ENCODE assay signal across 10 mouse cellular contexts in the genomic region with DNA sequence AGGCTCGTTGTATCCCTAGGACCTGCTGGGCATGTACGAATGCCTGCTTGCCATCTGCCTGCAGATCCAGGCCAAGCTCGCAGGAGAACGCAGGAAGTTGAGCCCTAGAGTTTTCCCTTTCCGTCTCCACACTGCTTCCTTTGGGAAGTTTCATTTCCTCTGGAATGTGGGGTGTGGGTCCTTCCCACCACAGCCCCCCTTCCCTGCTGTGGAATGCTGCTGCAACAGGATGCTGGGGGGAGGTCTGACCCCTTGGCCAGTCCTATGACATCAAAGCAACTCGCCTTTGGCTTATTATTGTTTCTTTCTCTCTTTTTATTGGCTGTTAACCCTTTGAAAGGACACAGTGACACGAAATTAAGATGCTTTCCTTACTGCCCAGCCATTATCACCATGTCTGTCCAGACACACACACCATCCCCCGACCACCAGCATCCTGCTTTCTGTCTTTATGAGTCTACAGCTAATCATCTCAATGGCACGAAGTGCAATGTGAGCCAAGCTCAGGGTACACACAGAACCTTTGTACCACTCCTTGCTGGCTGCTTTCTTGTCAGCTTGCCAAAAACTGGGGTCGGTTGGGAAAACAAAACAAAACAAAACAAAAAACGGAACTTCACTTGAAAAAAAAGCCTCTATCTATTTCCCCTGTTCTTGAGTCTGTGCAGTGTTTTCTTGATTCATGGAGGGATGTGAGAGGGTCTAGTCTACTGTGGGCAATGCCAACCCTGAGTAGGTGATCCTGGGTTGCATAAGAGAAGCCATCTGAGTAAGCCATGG.
A peak's percentile ranks its signal among the peaks of the same experiment; 100 is the strongest.
DNase-seq lines count a peak whose midpoint lies in the region; ATAC-seq and TF ChIP-seq lines count a peak whose summit lies in the region.
"Had no signal": no experiment of that assay in that cellular context is flagged by ENCODE, and none has a peak within 500 bp of the region (broad histone marks: within the 10 kb centered on the region; RNA-seq: fewer than 3 reads in every experiment).

No protein-coding gene starts in this region.

- peak overlapping the region; percentile 71 for H3K27ac ChIP-seq in lung, embryonic 15.5 days
- H3K27ac ChIP-seq in heart, adult 2 months: peak overlapping the region; percentile 64
- H3K27ac ChIP-seq in kidney, adult 2 months (ENCODE audit: insufficient read depth, low read depth, low read length): peak overlapping the region; percentile 58; the same call in 1 of the 2 replicates
- no peak overlapping the region; the same call in 1 of the 2 replicates for H3K27ac ChIP-seq in forebrain, embryonic 15.5 days (replicated peaks)

- intact Hi-C loops in heart, adult 2 months (cut with DNase I): no loop called here

- TF ChIP-seq POLR2A in heart, adult 2 months (IDR thresholded peaks at IDR 0.05; ENCODE audit: insufficient read depth, low read depth, low read length): no peak
- no peak for TF ChIP-seq POLR2A in kidney, adult 2 months (IDR thresholded peaks at IDR 0.05; ENCODE audit: low read depth, low read length)

- H3K79me2 ChIP-seq in heart, adult 2 months (replicated peaks; ENCODE audit: control insufficient read depth, insufficient read depth, low read length): no peaks in the 10 kb centered on the region

- WGBS in lung, embryonic 15.5 days: 20% methylated on average over 11 of the region's 11 CpGs
- WGBS in heart, adult 2 months: 34% methylated on average over 11 of the region's 11 CpGs
- 22% methylated on average over 11 of the region's 11 CpGs for WGBS in kidney, adult 2 months
- 36% methylated on average over 11 of the region's 11 CpGs for WGBS in forebrain, embryonic 15.5 days

- H3K27me3 ChIP-seq in lung, embryonic 15.5 days: no peaks in the 10 kb centered on the region
- no peaks in the 10 kb centered on the region for H3K27me3 ChIP-seq in heart, adult 2 months (ENCODE audit: control insufficient read depth, insufficient read depth, low read length)
- no peaks in the 10 kb centered on the region for H3K27me3 ChIP-seq in kidney, adult 2 months (replicated peaks; ENCODE audit: control insufficient read depth, insufficient read depth, low read length)
- H3K27me3 ChIP-seq in forebrain, embryonic 15.5 days: no peaks in the 10 kb centered on the region
- H3K27me3 ChIP-seq: Patski had no signal

- no peaks in the 10 kb centered on the region for H3K9me3 ChIP-seq in lung, embryonic 15.5 days
- H3K9me3 ChIP-seq in forebrain, embryonic 15.5 days: no peaks in the 10 kb centered on the region

- ATAC-seq in lung, embryonic 15.5 days (ENCODE audit: borderline replicate concordance, extremely low read depth, low FRiP score, low TSS enrichment): peak; percentile 62; the same call in 1 of the 2 replicates
- ATAC-seq in forebrain, embryonic 15.5 days (replicated peaks): no peak
- ATAC-seq: Patski had no signal

- 0 out of 2 replicates have a peak, but pooled peaks have one; percentile 38 for TF ChIP-seq EP300 in heart, adult 2 months (IDR thresholded peaks at IDR 0.05; ENCODE audit: insufficient read depth, low read depth, low read length)

- no peak for DNase-seq in lung, postnatal 25 days (ENCODE audit: low spot score)
- peak in 1 of 2 experiments; percentile 32 for DNase-seq in heart, adult 2 months
- DNase-seq in kidney, adult 2 months: peak; percentile 60
- peak; percentile 66 for DNase-seq in mesoderm, embryonic 11.5 days (ENCODE audit: low read depth, low spot score)
- no peak for DNase-seq in layer of hippocampus, adult 11-12 months (ENCODE audit: low spot score)
- no peak for DNase-seq in testis, postnatal 14 days (ENCODE audit: low spot score)
- DNase-seq: right cerebral cortex, postnatal 4 days had no signal

- peak overlapping the region; percentile 1; the same call in 1 of the 2 replicates for H3K4me2 ChIP-seq in lung, embryonic 15.5 days
- H3K4me2 ChIP-seq in forebrain, embryonic 15.5 days (replicated peaks): no peak overlapping the region

- no peaks in the 10 kb centered on the region for H3K36me3 ChIP-seq in lung, embryonic 15.5 days
- no peaks in the 10 kb centered on the region for H3K36me3 ChIP-seq in heart, adult 2 months (ENCODE audit: control insufficient read depth, insufficient read depth, low read length)
- H3K36me3 ChIP-seq in kidney, adult 2 months (ENCODE audit: control insufficient read depth, insufficient read depth, low read length): no peaks in the 10 kb centered on the region
- no peaks in the 10 kb centered on the region for H3K36me3 ChIP-seq in forebrain, embryonic 15.5 days

- H3K4me3 ChIP-seq in lung, embryonic 15.5 days: no peak overlapping the region
- H3K4me3 ChIP-seq in heart, adult 2 months: no peak overlapping the region
- no peak overlapping the region for H3K4me3 ChIP-seq in kidney, adult 2 months (ENCODE audit: insufficient read depth, low read depth, low read length)
- H3K4me3 ChIP-seq in forebrain, embryonic 15.5 days: no peak overlapping the region

- H3K4me1 ChIP-seq in lung, embryonic 15.5 days: peaks cover 33% of the 10 kb centered on the region
- peaks cover 15% of the 10 kb centered on the region for H3K4me1 ChIP-seq in heart, adult 2 months (ENCODE audit: control insufficient read depth, insufficient read depth, low read length)
- peaks cover 11% of the 10 kb centered on the region; the same call in 1 of the 2 replicates for H3K4me1 ChIP-seq in kidney, adult 2 months (ENCODE audit: control insufficient read depth, insufficient read depth, low read length)
- H3K4me1 ChIP-seq in forebrain, embryonic 15.5 days: peaks cover 4% of the 10 kb centered on the region; the same call in 1 of the 2 replicates

- no peak for TF ChIP-seq CTCF in heart, adult 2 months (IDR thresholded peaks at IDR 0.05)
- TF ChIP-seq CTCF in kidney, adult 2 months (conservative IDR thresholded peaks at IDR 0.05; ENCODE audit: insufficient read depth, insufficient read length, low read depth, low read length): no peak

- H3K9ac ChIP-seq in lung, embryonic 15.5 days: no peak overlapping the region
- no peak overlapping the region for H3K9ac ChIP-seq in heart, adult 2 months (ENCODE audit: low read depth, low read length)
- no peak overlapping the region for H3K9ac ChIP-seq in forebrain, embryonic 15.5 days (replicated peaks)

Comparison
In these comparisons a context has a peak if more than half of its experiments do, and no peak if none do; other contexts are left out.
1. DNase-seq: peak in kidney, adult 2 months (single experiment) and mesoderm, embryonic 11.5 days (single experiment); none in lung, postnatal 25 days (single experiment), layer of hippocampus, adult 11-12 months (single experiment) and testis, postnatal 14 days (single experiment).